Mouse (Mus musculus) myocyte (in vitro differentiated cells): ENCODE results near the gene Alkbh3.

ENCODE experiments used
- E2F4 ChIP-seq: IDR thresholded peaks from one replicate; pipeline ENCODE4 v1.6.1; 2011; ENCODE audit warnings: mild to moderate bottlenecking, control low read depth, moderate library complexity; ENCODE audit not compliant: insufficient read depth
- MAX ChIP-seq: IDR thresholded peaks from one replicate; pipeline ENCODE4 v1.6.1; 2011; ENCODE audit warnings: low read depth, mild to moderate bottlenecking, control low read depth
- MYOG ChIP-seq, 3 experiments: IDR thresholded peaks; one replicate each; pipeline ENCODE4 v1.6.1; 2011; ENCODE audit warnings: control low read depth in 2 of 3, low read depth in 2 of 3, mild to moderate bottlenecking in 2 of 3; ENCODE audit not compliant: insufficient read length in 2 of 3, control insufficient read depth in 1 of 3, insufficient read depth in 1 of 3
- POLR2A ChIP-seq: IDR thresholded peaks from one replicate; pipeline ENCODE4 v1.6.1; 2011; ENCODE audit warnings: low read depth, mild to moderate bottlenecking, control low read depth, moderate library complexity; ENCODE audit not compliant: insufficient read length
- POLR2AphosphoS2 ChIP-seq: IDR thresholded peaks from one replicate; pipeline ENCODE4 v1.6.1; 2011; ENCODE audit warnings: low read depth, control low read depth; ENCODE audit not compliant: insufficient read length
- TCF12 ChIP-seq: IDR thresholded peaks from one replicate; pipeline ENCODE4 v1.6.1; 2011; ENCODE audit warnings: mild to moderate bottlenecking, control low read depth; ENCODE audit not compliant: poor library complexity, insufficient read depth, severe bottlenecking
- USF1 ChIP-seq: IDR thresholded peaks from one replicate; pipeline ENCODE4 v1.6.1; 2011; ENCODE audit warnings: low read depth, mild to moderate bottlenecking, control low read depth, moderate library complexity

DNA sequence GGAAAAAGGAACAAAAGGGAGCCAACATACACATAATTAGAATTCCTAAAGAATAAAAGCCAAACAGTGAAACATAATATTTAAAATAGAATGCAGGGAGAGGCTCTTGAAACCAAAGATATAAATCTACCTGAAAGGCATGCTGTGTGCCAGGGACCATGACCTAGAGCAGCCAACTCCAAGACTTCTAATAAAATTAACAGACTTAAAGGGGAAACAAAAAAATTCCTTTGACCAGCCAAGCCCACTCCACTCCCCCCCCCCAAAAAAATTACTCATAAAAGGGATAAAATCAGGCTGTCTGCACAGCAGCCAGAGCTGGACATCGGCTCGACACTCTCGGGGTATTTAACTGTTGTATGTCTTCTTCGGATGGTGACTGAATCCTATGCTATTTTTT is 65.8 kb downstream of the Alkbh3 start:
- TF ChIP-seq POLR2A (no peak), USF1 (no peak), E2F4 (no peak), POLR2AphosphoS2 (no peak), TCF12 (no peak), MAX (no peak), MYOG (IDR thresholded peaks at IDR 0.05; ENCODE audit: control insufficient read depth in 1 of 3, insufficient read depth in 1 of 3, insufficient read length in 2 of 3, low read depth in 2 of 3) (no peak)
